Mouse (Mus musculus): ENCODE measurements around the gene Slc31a2. TPM values are rescaled to one million over a fixed set of nuclear protein-coding genes. Genes with fewer than 3 reads are reported as not detected.

The Slc31a2 gene
- total and polyA plus RNA-seq, 3 experiments: 0.13 to 5.7 (median 4.4) TPM

DNA sequence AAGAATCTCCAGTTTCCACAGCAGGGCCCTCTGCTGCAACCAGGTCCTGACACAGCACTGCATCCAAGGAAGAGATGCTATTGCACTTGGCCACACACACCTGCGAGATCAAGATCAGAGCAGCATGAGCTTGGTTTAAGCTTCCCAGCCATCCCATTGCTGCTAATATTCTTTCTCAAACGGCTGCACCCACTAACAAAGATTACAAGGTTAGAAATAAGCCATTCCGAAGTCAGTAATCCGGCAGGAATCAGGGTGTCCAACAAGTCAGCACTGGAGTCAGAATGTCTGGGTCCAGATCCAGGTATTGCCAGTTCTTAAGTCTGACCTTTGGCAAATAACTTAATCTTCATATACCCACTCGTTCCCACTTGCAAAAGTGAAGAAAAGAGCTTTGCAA, 76.2 kb downstream of the Slc31a2 start:
- no peak overlapping the region for H3K4me3 ChIP-seq (ENCODE audit: low read depth, low read length)
- no peaks in the 10 kb centered on the region for H3K9me3 ChIP-seq (replicated peaks)
- H3K36me3 ChIP-seq (replicated peaks): peaks cover 89% of the 10 kb centered on the region
- no peaks in the 10 kb centered on the region for H3K27me3 ChIP-seq (ENCODE audit: insufficient read depth, low read length)
- TF ChIP-seq GATA2 (IDR thresholded peaks at IDR 0.05; ENCODE audit: borderline replicate concordance, low read depth, low read length) (no peak), TAL1 (conservative IDR thresholded peaks at IDR 0.05; ENCODE audit: low read depth, low read length) (no peak), POLR2AphosphoS5 (IDR thresholded peaks at IDR 0.05; ENCODE audit: insufficient replicate concordance, low read depth, low read length) (no peak)
- no peak for DNase-seq (ENCODE audit: low spot score)
- ATAC-seq (ENCODE audit: extremely low read depth, insufficient number of reproducible peaks, low FRiP score, poor library complexity, severe bottlenecking): no peak
- H3K4me1 ChIP-seq (ENCODE audit: insufficient read depth, low read depth, low read length): no peaks in the 10 kb centered on the region

DNA sequence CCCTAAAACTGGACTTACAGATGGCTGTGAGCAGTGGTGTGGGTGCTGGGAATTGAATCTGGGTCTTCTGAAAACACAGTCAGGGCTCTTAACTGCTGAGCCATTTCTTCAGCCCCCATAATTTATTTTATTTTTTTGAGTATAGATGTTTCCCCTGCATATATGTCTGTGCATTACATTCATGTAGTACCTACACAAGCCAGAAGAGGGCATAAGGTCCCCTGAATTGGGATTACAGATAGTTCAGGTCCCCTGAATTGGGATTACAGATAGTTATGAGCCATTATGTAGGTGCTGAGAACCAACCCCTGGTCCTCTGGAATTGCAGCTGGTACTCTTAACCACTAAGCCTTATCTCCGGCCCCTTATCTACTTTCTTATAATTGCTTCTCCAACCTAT, 81.6 kb downstream of the Slc31a2 start:
- TF ChIP-seq GATA1 (IDR thresholded peaks at IDR 0.05; ENCODE audit: borderline replicate concordance, low read length) (no peak), CTCF (IDR thresholded peaks at IDR 0.05; ENCODE audit: low read depth, low read length) (0 out of 2 replicates have a peak, but pooled peaks have one; percentile 17), POLR2AphosphoS5 (IDR thresholded peaks at IDR 0.05; ENCODE audit: insufficient replicate concordance, low read depth, low read length) (no peak), GATA2 (IDR thresholded peaks at IDR 0.05; ENCODE audit: borderline replicate concordance, low read depth, low read length) (no peak)
- Histone ChIP-seq H3K27me3 (ENCODE audit: insufficient read depth, low read length) (no peaks in the 10 kb centered on the region), H3K4me3 (ENCODE audit: low read depth, low read length) (no peak overlapping the region), H3K9me3 (replicated peaks) (no peaks in the 10 kb centered on the region), H3K36me3 (replicated peaks) (peaks cover 90% of the 10 kb centered on the region), H3K4me1 (ENCODE audit: insufficient read depth, low read depth, low read length) (peaks cover 2% of the 10 kb centered on the region; the same call in 1 of the 2 replicates)
- ATAC-seq (ENCODE audit: extremely low read depth, insufficient number of reproducible peaks, low FRiP score, poor library complexity, severe bottlenecking) (no peak; the same call in 1 of the 2 replicates), DNase-seq (ENCODE audit: low spot score) (no peak)

DNA sequence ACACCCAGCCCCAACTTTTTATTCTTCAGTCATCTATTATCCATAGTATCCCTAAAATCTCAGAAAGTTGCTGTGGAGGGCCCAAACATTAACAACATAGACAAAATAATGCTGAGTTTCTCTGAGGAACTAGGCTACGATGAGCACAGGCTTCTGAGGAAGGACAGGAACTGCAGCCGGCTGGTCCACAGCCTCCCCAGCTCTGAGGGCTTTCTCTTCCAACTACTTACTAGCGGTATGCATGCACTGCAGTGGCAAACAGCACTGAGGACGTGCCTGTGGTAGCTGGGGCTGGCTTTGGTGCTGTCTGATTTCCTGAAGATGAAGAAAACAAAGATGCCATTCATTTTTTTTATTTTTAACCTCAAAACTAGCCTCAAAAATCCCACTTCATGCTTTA, 83.5 kb downstream of the Slc31a2 start:
- Histone ChIP-seq H3K4me1 (ENCODE audit: insufficient read depth, low read depth, low read length) (peaks cover 2% of the 10 kb centered on the region; the same call in 1 of the 2 replicates), H3K4me3 (ENCODE audit: low read depth, low read length) (no peak overlapping the region), H3K36me3 (replicated peaks) (peaks cover 90% of the 10 kb centered on the region), H3K9me3 (replicated peaks) (no peaks in the 10 kb centered on the region), H3K27me3 (ENCODE audit: insufficient read depth, low read length) (no peaks in the 10 kb centered on the region)
- ATAC-seq (ENCODE audit: extremely low read depth, insufficient number of reproducible peaks, low FRiP score, poor library complexity, severe bottlenecking) (no peak), DNase-seq (ENCODE audit: low spot score) (no peak)
- TF ChIP-seq TAL1 (conservative IDR thresholded peaks at IDR 0.05; ENCODE audit: low read depth, low read length) (no peak), POLR2AphosphoS5 (IDR thresholded peaks at IDR 0.05; ENCODE audit: insufficient replicate concordance, low read depth, low read length) (no peak), CTCF (IDR thresholded peaks at IDR 0.05; ENCODE audit: low read depth, low read length) (no peak), GATA1 (IDR thresholded peaks at IDR 0.05; ENCODE audit: borderline replicate concordance, low read length) (no peak), GATA2 (IDR thresholded peaks at IDR 0.05; ENCODE audit: borderline replicate concordance, low read depth, low read length) (no peak)

DNA sequence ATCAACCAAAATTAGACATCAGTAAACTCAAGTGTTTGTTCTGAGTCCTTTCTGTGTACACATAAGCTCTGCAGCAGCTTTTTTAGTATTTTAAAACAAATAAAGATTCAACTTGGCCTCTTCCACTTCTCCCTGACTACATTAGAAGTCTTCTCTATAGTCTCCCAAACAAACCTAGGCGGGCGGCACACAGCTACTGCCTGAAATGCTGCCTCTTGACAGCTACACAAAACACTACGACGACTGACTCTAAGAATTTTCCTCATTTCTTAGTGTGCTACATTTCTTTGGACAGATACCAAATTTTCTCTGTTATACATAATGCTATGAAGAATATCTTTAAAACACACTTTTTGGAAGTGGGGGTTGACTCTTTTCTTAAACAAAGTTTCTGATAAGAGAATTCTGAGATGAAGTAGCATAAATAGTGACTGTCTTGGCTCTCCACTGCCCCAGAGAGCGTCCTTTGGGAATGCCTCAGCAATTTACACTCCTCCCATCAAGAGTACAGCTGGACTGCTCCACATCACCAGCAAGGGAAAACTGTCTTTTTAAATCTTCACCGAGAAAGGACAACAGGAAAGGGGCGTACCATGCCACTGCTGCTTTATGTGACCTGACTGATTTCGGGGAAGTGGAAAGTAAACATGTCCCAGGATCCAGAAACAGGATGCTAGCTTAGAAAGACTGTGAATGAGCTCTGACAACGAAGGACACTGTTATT, 85.4 kb downstream of the Slc31a2 start:
- DNase-seq (ENCODE audit: low spot score): no peak
- Histone ChIP-seq H3K36me3 (replicated peaks) (peaks cover 92% of the 10 kb centered on the region), H3K27me3 (ENCODE audit: insufficient read depth, low read length) (no peaks in the 10 kb centered on the region), H3K9me3 (replicated peaks) (no peaks in the 10 kb centered on the region), H3K4me1 (ENCODE audit: insufficient read depth, low read depth, low read length) (peaks cover 2% of the 10 kb centered on the region; the same call in 1 of the 2 replicates), H3K4me3 (ENCODE audit: low read depth, low read length) (no peak overlapping the region)
- no peak for ATAC-seq (ENCODE audit: extremely low read depth, insufficient number of reproducible peaks, low FRiP score, poor library complexity, severe bottlenecking)
- no peak for TF ChIP-seq CTCF (IDR thresholded peaks at IDR 0.05; ENCODE audit: low read depth, low read length)
- no peak for TF ChIP-seq POLR2AphosphoS5 (IDR thresholded peaks at IDR 0.05; ENCODE audit: insufficient replicate concordance, low read depth, low read length)
- no peak for TF ChIP-seq GATA2 (IDR thresholded peaks at IDR 0.05; ENCODE audit: borderline replicate concordance, low read depth, low read length)
- TF ChIP-seq GATA1 (IDR thresholded peaks at IDR 0.05; ENCODE audit: borderline replicate concordance, low read length): no peak
- no peak for TF ChIP-seq TAL1 (conservative IDR thresholded peaks at IDR 0.05; ENCODE audit: low read depth, low read length)

Other genes starting within 250 kb of the Slc31a2 start
- not detected in 2 replicates for gene Mup20, start 208.4 kb upstream of the Slc31a2 start, total RNA-seq (2014; fragmentation: Nextera tagmentation)
- not detected in 2 replicates for gene Mup20, start 208.4 kb upstream of the Slc31a2 start, total RNA-seq (2017)
- not detected in 2 replicates for gene Mup20, start 208.4 kb upstream of the Slc31a2 start, polyA plus RNA-seq (2012)
- gene Mup3, start 175.2 kb upstream of the Slc31a2 start, total RNA-seq (2014; fragmentation: Nextera tagmentation): not detected in 2 replicates
- not detected in 2 replicates for gene Mup3, start 175.2 kb upstream of the Slc31a2 start, total RNA-seq (2017)
- not detected in 2 replicates for gene Mup3, start 175.2 kb upstream of the Slc31a2 start, polyA plus RNA-seq (2012)
- not detected in 2 replicates for gene Mup21, start 111.7 kb upstream of the Slc31a2 start, total RNA-seq (2014; fragmentation: Nextera tagmentation)
- not detected in 2 replicates for gene Mup21, start 111.7 kb upstream of the Slc31a2 start, total RNA-seq (2017)
- not detected in 2 replicates for gene Mup21, start 111.7 kb upstream of the Slc31a2 start, polyA plus RNA-seq (2012)
- gene Zfp37, start 31.5 kb upstream of the Slc31a2 start, total RNA-seq (2014; fragmentation: Nextera tagmentation): not detected in 2 replicates
- 0.71 TPM in 1 of 2 replicates, not detected in the other for gene Zfp37, start 31.5 kb upstream of the Slc31a2 start, total RNA-seq (2017)
- not detected in 2 replicates for gene Zfp37, start 31.5 kb upstream of the Slc31a2 start, polyA plus RNA-seq (2012)
- 54.2 and 60.9 TPM in 2 replicates for gene Fkbp15, start 98.0 kb downstream of the Slc31a2 start, total RNA-seq (2014; fragmentation: Nextera tagmentation)
- 60.0 and 60.3 TPM in 2 replicates for gene Fkbp15, start 98.0 kb downstream of the Slc31a2 start, total RNA-seq (2017)
- gene Fkbp15, start 98.0 kb downstream of the Slc31a2 start, polyA plus RNA-seq (2012): 14.5 and 16.7 TPM in 2 replicates
- 46.4 and 47.5 TPM in 2 replicates for gene Slc31a1, start 98.2 kb downstream of the Slc31a2 start, total RNA-seq (2014; fragmentation: Nextera tagmentation)
- 25.7 and 30.4 TPM in 2 replicates for gene Slc31a1, start 98.2 kb downstream of the Slc31a2 start, total RNA-seq (2017)
- 2.2 and 3.4 TPM in 2 replicates for gene Slc31a1, start 98.2 kb downstream of the Slc31a2 start, polyA plus RNA-seq (2012)
- gene Cdc26, start 146.1 kb downstream of the Slc31a2 start, total RNA-seq (2014; fragmentation: Nextera tagmentation): 120 and 128 TPM in 2 replicates
- gene Cdc26, start 146.1 kb downstream of the Slc31a2 start, total RNA-seq (2017): 120 and 148 TPM in 2 replicates
- gene Cdc26, start 146.1 kb downstream of the Slc31a2 start, polyA plus RNA-seq (2012): 9.6 and 44.1 TPM in 2 replicates
- gene Prpf4, start 146.2 kb downstream of the Slc31a2 start, total RNA-seq (2014; fragmentation: Nextera tagmentation): 23.0 and 26.8 TPM in 2 replicates
- gene Prpf4, start 146.2 kb downstream of the Slc31a2 start, total RNA-seq (2017): 21.5 and 23.1 TPM in 2 replicates
- 2.5 and 4.1 TPM in 2 replicates for gene Prpf4, start 146.2 kb downstream of the Slc31a2 start, polyA plus RNA-seq (2012)
- not detected in 2 replicates for gene Rnf183, start 172.7 kb downstream of the Slc31a2 start, total RNA-seq (2014; fragmentation: Nextera tagmentation)
- not detected in 2 replicates for gene Rnf183, start 172.7 kb downstream of the Slc31a2 start, total RNA-seq (2017)
- gene Rnf183, start 172.7 kb downstream of the Slc31a2 start, polyA plus RNA-seq (2012): 0.13 TPM in 1 of 2 replicates, not detected in the other
- gene Wdr31, start 208.3 kb downstream of the Slc31a2 start, total RNA-seq (2014; fragmentation: Nextera tagmentation): 1.7 and 1.8 TPM in 2 replicates
- 0.70 and 2.0 TPM in 2 replicates for gene Wdr31, start 208.3 kb downstream of the Slc31a2 start, total RNA-seq (2017)
- gene Wdr31, start 208.3 kb downstream of the Slc31a2 start, polyA plus RNA-seq (2012): 0.52 and 0.58 TPM in 2 replicates
- 0.53 TPM in 1 of 2 replicates, not detected in the other for gene Bspry, start 217.5 kb downstream of the Slc31a2 start, total RNA-seq (2014; fragmentation: Nextera tagmentation)
- gene Bspry, start 217.5 kb downstream of the Slc31a2 start, total RNA-seq (2017): 0.06 and 0.11 TPM in 2 replicates
- 0.09 TPM in 1 of 2 replicates, not detected in the other for gene Bspry, start 217.5 kb downstream of the Slc31a2 start, polyA plus RNA-seq (2012)
- gene Hdhd3, start 240.9 kb downstream of the Slc31a2 start, total RNA-seq (2014; fragmentation: Nextera tagmentation): 1.8 and 2.3 TPM in 2 replicates
- gene Hdhd3, start 240.9 kb downstream of the Slc31a2 start, total RNA-seq (2017): 1.3 and 1.7 TPM in 2 replicates
- gene Hdhd3, start 240.9 kb downstream of the Slc31a2 start, polyA plus RNA-seq (2012): 1.7 and 3.0 TPM in 2 replicates

All from G1E (cell line).